ENCODE assay signal across 19 mouse cellular contexts in genomic region chr2:71387766-71388165, GRCm38 (mm10). TPM values are rescaled to one million over a fixed set of nuclear protein-coding genes. Genes with fewer than 3 reads are reported as not detected.
DNase-seq lines count a peak whose midpoint lies in the region; ATAC-seq and TF ChIP-seq lines count a peak whose summit lies in the region.
"Had no signal": no experiment of that assay in that cellular context is flagged by ENCODE, and none has a peak within 500 bp of the region (broad histone marks: within the 10 kb centered on the region; RNA-seq: fewer than 3 reads in every experiment).

No protein-coding gene starts in this region.

- intact Hi-C loops in heart, adult 2 months (cut with DNase I) = loop anchor here (5.0 to 10.0 kb wide), 2 partner anchors 60 to 563 kb away; partner anchors contain the start of gene Tlk1

- no peak for TF ChIP-seq RAD21 in CH12.LX (IDR thresholded peaks at IDR 0.05; ENCODE audit: low read depth, low read length)

- in situ Hi-C loops in CH12.LX (cut with MboI; ENCODE audit: low pct_ligation_motif_present, low pct_unique_long_range_greater_than_20kb, low sequenced_read_pairs) = no loop called here

- H3K27me3 ChIP-seq in heart, adult 2 months (ENCODE audit: control insufficient read depth, insufficient read depth, low read length) = no peaks in the 10 kb centered on the region
- no peaks in the 10 kb centered on the region for H3K27me3 ChIP-seq in CH12.LX (replicated peaks)
- H3K27me3 ChIP-seq in embryonic facial prominence, embryonic 10.5 days (replicated peaks; ENCODE audit: low read depth, poor library complexity, severe bottlenecking) = no peaks in the 10 kb centered on the region
- H3K27me3 ChIP-seq: forebrain, embryonic 15.5 days; heart, embryonic 13.5 days; hindbrain, embryonic 12.5 days; Patski had no signal

- no peak overlapping the region for H3K4me3 ChIP-seq in heart, adult 2 months
- H3K4me3 ChIP-seq in CH12.LX (replicated peaks in 1 of 3; ENCODE audit: low read depth in 2 of 3, low read length in 2 of 3, poor library complexity in 1 of 3) = no peak overlapping the region
- no peak overlapping the region for H3K4me3 ChIP-seq in embryonic facial prominence, embryonic 10.5 days

- ATAC-seq in erythroid progenitor cell, adult 5-6 weeks (replicated peaks; ENCODE audit: low FRiP score, poor library complexity, severe bottlenecking) = no peak
- ATAC-seq in granulocyte monocyte progenitor cell, adult 5-6 weeks (replicated peaks; ENCODE audit: poor library complexity, severe bottlenecking) = no peak
- ATAC-seq: forebrain, embryonic 15.5 days; hindbrain, postnatal 0 days; Patski had no signal

- no peak for TF ChIP-seq EP300 in heart, adult 2 months (IDR thresholded peaks at IDR 0.05; ENCODE audit: insufficient read depth, low read depth, low read length)
- TF ChIP-seq EP300 in CH12.LX (IDR thresholded peaks at IDR 0.05; ENCODE audit: low read length) = no peak

- H3K36me3 ChIP-seq in heart, adult 2 months (ENCODE audit: control insufficient read depth, insufficient read depth, low read length) = no peaks in the 10 kb centered on the region; the same call in 1 of the 2 replicates
- peaks cover 2 to 16% of the 10 kb centered on the region in 2 experiments for H3K36me3 ChIP-seq in CH12.LX (replicated peaks in 1 of 2; ENCODE audit: control insufficient read depth in 1 of 2, insufficient read depth in 1 of 2, low read length in 1 of 2)
- H3K36me3 ChIP-seq in embryonic facial prominence, embryonic 10.5 days (replicated peaks) = peaks cover 26% of the 10 kb centered on the region

- H3K4me2 ChIP-seq in CH12.LX (ENCODE audit: insufficient read depth, low read depth, poor library complexity, severe bottlenecking) = no peak overlapping the region

- 93% methylated on average over 6 of the region's 6 CpGs for WGBS in heart, adult 2 months
- WGBS in embryonic facial prominence, embryonic 10.5 days = 82% methylated on average over 6 of the region's 6 CpGs

- dilution Hi-C loops in CH12.LX (cut with MboI; ENCODE audit: extremely low pct_ligation_motif_present, extremely low pct_unique_long_range_greater_than_20kb, low sequenced_read_pairs) = no loop called here

- no peak for TF ChIP-seq POLR2A in heart, adult 2 months (IDR thresholded peaks at IDR 0.05; ENCODE audit: insufficient read depth, low read depth, low read length)
- no peak for TF ChIP-seq POLR2A in CH12.LX (IDR thresholded peaks at IDR 0.05; ENCODE audit: low read depth, low read length)

- no peak overlapping the region for H3K27ac ChIP-seq in heart, adult 2 months
- H3K27ac ChIP-seq in CH12.LX (ENCODE audit: insufficient read depth, low read depth) = no peak overlapping the region
- no peak overlapping the region for H3K27ac ChIP-seq in embryonic facial prominence, embryonic 10.5 days (replicated peaks)
- H3K27ac ChIP-seq: forebrain, embryonic 15.5 days; heart, embryonic 13.5 days; hindbrain, embryonic 12.5 days; hindbrain, postnatal 0 days had no signal

- no peak overlapping the region for H3K9ac ChIP-seq in heart, adult 2 months (ENCODE audit: low read depth, low read length)
- H3K9ac ChIP-seq in CH12.LX (ENCODE audit: insufficient read depth, low read depth) = no peak overlapping the region
- H3K9ac ChIP-seq: forebrain, embryonic 15.5 days; heart, embryonic 13.5 days; hindbrain, embryonic 12.5 days had no signal

- H3K4me1 ChIP-seq in heart, adult 2 months (ENCODE audit: control insufficient read depth, insufficient read depth, low read length) = no peaks in the 10 kb centered on the region; the same call in 1 of the 2 replicates
- peaks cover 6 to 26% of the 10 kb centered on the region in 2 experiments; a peak in 3 of 4 replicates for H3K4me1 ChIP-seq in CH12.LX (ENCODE audit: control insufficient read depth in 1 of 2, insufficient read depth in 2 of 2)
- peaks cover 24% of the 10 kb centered on the region for H3K4me1 ChIP-seq in embryonic facial prominence, embryonic 10.5 days

- no peak for TF ChIP-seq CTCF in heart, adult 2 months (IDR thresholded peaks at IDR 0.05)
- no peak for TF ChIP-seq CTCF in CH12.LX (conservative IDR thresholded peaks at IDR 0.05 in 1 of 2, IDR thresholded peaks at IDR 0.05 in 1 of 2; ENCODE audit: low read depth in 2 of 2, low read length in 2 of 2)

- H3K9me3 ChIP-seq in CH12.LX (replicated peaks; ENCODE audit: low read length) = no peaks in the 10 kb centered on the region
- H3K9me3 ChIP-seq in embryonic facial prominence, embryonic 10.5 days = no peaks in the 10 kb centered on the region
- H3K9me3 ChIP-seq: forebrain, embryonic 15.5 days; heart, embryonic 13.5 days; hindbrain, embryonic 12.5 days had no signal

- no peaks in the 10 kb centered on the region for H3K79me2 ChIP-seq in heart, adult 2 months (replicated peaks; ENCODE audit: control insufficient read depth, insufficient read depth, low read length)
- peaks cover 14% of the 10 kb centered on the region for H3K79me2 ChIP-seq in CH12.LX (replicated peaks; ENCODE audit: control insufficient read depth, extremely low read depth, insufficient read depth, poor library complexity, severe bottlenecking)

- DNase-seq in heart, adult 11 months = peak; percentile 84
- no peak for DNase-seq in heart, adult 2 months
- DNase-seq in CH12.LX (ENCODE audit: extremely low read depth) = no peak
- DNase-seq in ES-CJ7 (ENCODE audit: low read depth, low spot score) = peak; percentile 57
- DNase-seq in embryonic facial prominence, embryonic 10.5 days (ENCODE audit: low spot score) = peak; percentile 45
- no peak for DNase-seq in urinary bladder, adult 18-20 months (ENCODE audit: low spot score in 2 of 2)
- DNase-seq: adrenal gland, adult 8-10 months; cerebellum, adult 11 months; cerebellum, adult 8-10 months; cerebellum, postnatal 14 days; heart, postnatal 36 days; kidney, adult 11 months had no signal

TF ChIP-seq in CH12.LX, 34 proteins besides CTCF, POLR2A, EP300 and RAD21:
- TF ChIP-seq ZKSCAN1 (IDR thresholded peaks at IDR 0.05; ENCODE audit: borderline replicate concordance, low read depth, low read length) = no peak
- TF ChIP-seq ZC3H11A (IDR thresholded peaks at IDR 0.05; ENCODE audit: low read depth, low read length) = no peak
- TF ChIP-seq TCF12 (IDR thresholded peaks at IDR 0.05; ENCODE audit: low read depth, low read length) = peak; percentile 64
- TF ChIP-seq UBTF (IDR thresholded peaks at IDR 0.05; ENCODE audit: low read depth, low read length) = no peak

RNA-seq across cellular contexts. Expression of gene Hat1, which starts 1.0 kb away (rescaled TPM):
- total RNA-seq in heart, adult 2 months (2021) = 10 to 100 TPM; 28.1 to 28.4 TPM
- polyA plus RNA-seq in heart, adult 2 months (2012; rRNA removed) = 7.6 and 16.4 TPM in 2 replicates
- 91.6 and 109 TPM in 2 replicates for total RNA-seq in CH12.LX (2012; rRNA removed)
- total RNA-seq in CH12.LX (2014; rRNA removed) = 292 and 310 TPM in 2 replicates
- 167 and 184 TPM in 2 replicates for polyA plus RNA-seq in CH12.LX (2012; ENCODE audit: insufficient read length, low read depth)
- polyA plus RNA-seq in embryonic facial prominence, embryonic 10.5 days (2016; fragmentation: Nextera tagmentation; extraction: Ambion mirVana) = 197 and 204 TPM in 2 replicates
- total RNA-seq in erythroid progenitor cell, adult 5-6 weeks (2015; ENCODE audit: low replicate concordance) = 85.9 and 159 TPM in 2 replicates
- 84.1 and 89.0 TPM in 2 replicates for total RNA-seq in erythroid progenitor cell, adult 5-6 weeks (2017; ENCODE audit: low replicate concordance)
- total RNA-seq in granulocyte monocyte progenitor cell, adult 5-6 weeks (2014; fragmentation: Nextera tagmentation) = 118 and 134 TPM in 2 replicates
- 194 and 208 TPM in 2 replicates for total RNA-seq in granulocyte monocyte progenitor cell, adult 5-6 weeks (2017)

RNA-seq across cellular contexts. Expression of gene Slc25a12, which starts 20.2 kb away (rescaled TPM):
- total RNA-seq in heart, adult 2 months (2021) = 100 to 1,000 TPM; 228 to 252 TPM
- 154 and 212 TPM in 2 replicates for polyA plus RNA-seq in heart, adult 2 months (2012; rRNA removed)
- 97.1 and 105 TPM in 2 replicates for total RNA-seq in CH12.LX (2012; rRNA removed)
- 115 and 123 TPM in 2 replicates for total RNA-seq in CH12.LX (2014; rRNA removed)
- polyA plus RNA-seq in CH12.LX (2012; ENCODE audit: insufficient read length, low read depth) = 178 and 211 TPM in 2 replicates
- polyA plus RNA-seq in embryonic facial prominence, embryonic 10.5 days (2016; fragmentation: Nextera tagmentation; extraction: Ambion mirVana) = 33.4 and 38.4 TPM in 2 replicates
- 11.2 and 18.0 TPM in 2 replicates for total RNA-seq in erythroid progenitor cell, adult 5-6 weeks (2015; ENCODE audit: low replicate concordance)
- total RNA-seq in erythroid progenitor cell, adult 5-6 weeks (2017; ENCODE audit: low replicate concordance) = 15.8 and 25.6 TPM in 2 replicates
- 84.9 and 94.5 TPM in 2 replicates for total RNA-seq in granulocyte monocyte progenitor cell, adult 5-6 weeks (2014; fragmentation: Nextera tagmentation)
- 81.2 and 93.9 TPM in 2 replicates for total RNA-seq in granulocyte monocyte progenitor cell, adult 5-6 weeks (2017)

Comparison
In these comparisons a context has a peak if more than half of its experiments do, and no peak if none do; other contexts are left out.
1. DNase-seq: peak in heart, adult 11 months (single experiment), ES-CJ7 (single experiment) and embryonic facial prominence, embryonic 10.5 days (single experiment); none in heart, adult 2 months (0 of 2), CH12.LX (single experiment) and urinary bladder, adult 18-20 months (0 of 2).